Mouse (Mus musculus): ENCODE data around the gene Car10. TPM values are rescaled to one million over a fixed set of nuclear protein-coding genes. Genes with fewer than 3 reads are reported as not detected.

The Car10 gene
- total RNA-seq, 2 experiments from 2014 or later, result not detected

DNA sequence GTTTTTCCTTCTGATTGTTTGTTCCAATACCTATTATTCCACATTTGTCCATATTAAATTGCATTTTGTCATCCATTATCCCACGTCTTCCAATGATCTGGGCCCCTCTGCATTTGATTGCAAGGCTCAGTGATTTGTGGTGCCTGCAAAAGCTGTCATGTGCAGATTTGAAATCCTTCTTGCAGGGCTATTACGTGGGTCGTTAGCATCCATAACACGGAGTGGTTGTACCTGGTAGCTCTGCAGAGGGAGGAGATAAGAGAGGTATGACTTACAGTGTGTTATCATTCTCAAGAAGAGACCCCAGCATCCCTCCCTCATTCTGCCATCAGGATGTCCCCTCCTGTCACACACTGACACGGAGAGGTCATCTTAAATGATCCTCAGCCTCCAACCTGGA lies 451.1 kb downstream of the Car10 start:
- intact Hi-C loops (cut with DNase I), result no loop called here
- DNase-seq, result no peak

DNA sequence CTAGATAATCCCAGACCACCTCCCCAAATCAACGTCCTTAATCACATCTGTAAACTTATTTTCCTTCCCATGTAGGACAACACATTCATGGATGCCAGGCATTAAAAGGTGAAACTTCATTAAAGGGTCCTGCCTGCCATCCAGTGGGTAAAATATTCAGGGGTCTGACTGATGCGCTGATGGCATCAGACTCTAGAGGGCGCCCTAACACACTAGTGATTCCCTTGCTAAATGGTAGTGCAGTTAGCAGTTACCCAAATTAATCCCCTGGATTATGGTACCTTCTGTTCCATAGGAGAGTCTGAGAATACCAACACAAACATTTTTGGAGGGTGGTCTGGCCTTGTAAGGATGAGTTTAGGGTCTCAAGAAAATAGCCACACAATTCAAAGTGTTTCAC lies 453.1 kb downstream of the Car10 start:
- DNase-seq, result peak; percentile 4 to 50
- intact Hi-C loops (cut with DNase I), result loop anchor here (1.0 kb wide), 1 partner anchor 261 kb away; no protein-coding TSS in a partner anchor

DNA sequence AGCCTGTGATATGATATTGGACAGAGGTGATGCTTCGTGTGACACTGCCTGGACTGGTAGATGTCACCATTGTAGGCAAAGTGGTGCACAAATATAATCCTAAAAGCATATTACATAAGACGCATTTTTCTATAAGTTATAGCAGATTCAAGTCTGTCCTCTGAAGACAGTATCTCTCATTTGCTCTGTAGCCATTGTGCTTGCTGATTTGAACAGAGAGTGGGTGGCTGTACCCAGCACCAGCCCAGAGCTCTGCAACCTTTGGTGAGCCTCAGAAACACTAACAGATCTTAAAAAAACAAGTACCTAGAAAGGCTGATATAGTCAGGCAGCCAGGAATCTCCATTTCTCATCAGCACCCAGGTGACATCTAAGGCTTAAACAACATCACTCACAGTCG lies 461.3 kb downstream of the Car10 start:
- intact Hi-C loops (cut with DNase I), result no loop called here
- DNase-seq, result no peak

DNA sequence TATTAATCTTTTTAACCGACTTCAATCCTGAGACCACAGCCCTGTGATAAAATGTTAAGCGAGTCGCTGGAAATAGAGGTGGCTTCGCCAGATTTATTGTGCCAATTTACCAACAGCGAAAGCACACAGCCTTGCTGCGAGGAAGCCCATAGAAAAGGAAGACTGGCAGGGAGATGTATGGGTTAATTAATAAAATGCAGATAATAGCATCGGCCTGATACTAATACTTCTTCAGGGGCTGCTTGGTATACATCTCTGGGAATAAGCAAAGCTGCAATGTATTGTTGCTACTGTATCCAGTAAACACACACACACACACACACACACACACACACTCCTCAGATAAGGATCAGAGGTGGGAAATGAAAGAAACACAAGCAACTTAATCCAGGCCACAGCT lies 462.7 kb downstream of the Car10 start:
- intact Hi-C loops (cut with DNase I), result no loop called here
- DNase-seq, result no peak

DNA sequence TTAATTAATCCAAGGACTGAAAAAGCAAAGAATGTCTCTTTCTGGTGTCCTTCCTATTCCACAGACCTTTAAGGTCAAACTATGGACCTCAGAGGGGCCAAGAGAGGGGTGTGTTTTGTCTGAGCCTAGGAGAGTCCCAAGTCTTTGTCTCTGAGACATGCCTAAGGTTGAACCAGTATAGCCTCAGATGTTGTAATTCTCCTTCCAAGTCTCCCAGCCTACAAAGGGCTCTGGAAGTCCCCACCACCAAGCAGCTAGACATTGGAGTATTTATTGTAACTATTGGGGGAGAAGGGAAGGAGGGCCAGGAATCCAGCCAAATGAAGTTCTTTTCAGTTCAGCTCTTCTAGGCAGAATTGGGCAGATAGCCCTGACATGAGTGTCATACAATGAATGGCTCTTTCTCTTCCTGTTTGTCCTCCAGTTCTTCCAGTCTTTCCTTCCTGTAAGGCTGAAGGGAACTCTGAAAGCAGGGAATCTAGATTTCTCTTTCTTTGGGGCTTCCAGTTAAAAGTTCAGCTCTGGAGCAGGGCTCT lies 464.6 kb downstream of the Car10 start:
- intact Hi-C loops (cut with DNase I), result no loop called here
- DNase-seq, result no peak

DNA sequence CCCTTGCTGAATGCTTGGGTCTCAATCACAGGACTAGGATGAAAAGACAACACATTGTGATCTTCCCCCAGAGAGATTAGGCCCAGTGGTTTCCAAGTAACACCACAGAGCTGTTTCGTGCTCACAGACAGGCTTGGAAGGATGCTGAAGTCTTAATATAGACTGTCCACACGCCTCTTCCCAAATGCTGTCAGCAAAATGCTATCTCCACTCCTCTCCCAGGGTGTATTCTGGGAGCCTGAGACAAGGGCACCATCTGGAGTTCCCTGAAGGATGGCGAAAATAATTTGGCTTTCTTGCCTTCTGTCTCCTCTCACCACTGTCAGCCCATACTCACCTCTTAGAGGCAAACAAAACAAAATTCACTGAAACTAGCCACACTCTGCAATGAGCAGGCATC lies 467.9 kb downstream of the Car10 start:
- DNase-seq, result no peak
- intact Hi-C loops (cut with DNase I), result no loop called here

DNA sequence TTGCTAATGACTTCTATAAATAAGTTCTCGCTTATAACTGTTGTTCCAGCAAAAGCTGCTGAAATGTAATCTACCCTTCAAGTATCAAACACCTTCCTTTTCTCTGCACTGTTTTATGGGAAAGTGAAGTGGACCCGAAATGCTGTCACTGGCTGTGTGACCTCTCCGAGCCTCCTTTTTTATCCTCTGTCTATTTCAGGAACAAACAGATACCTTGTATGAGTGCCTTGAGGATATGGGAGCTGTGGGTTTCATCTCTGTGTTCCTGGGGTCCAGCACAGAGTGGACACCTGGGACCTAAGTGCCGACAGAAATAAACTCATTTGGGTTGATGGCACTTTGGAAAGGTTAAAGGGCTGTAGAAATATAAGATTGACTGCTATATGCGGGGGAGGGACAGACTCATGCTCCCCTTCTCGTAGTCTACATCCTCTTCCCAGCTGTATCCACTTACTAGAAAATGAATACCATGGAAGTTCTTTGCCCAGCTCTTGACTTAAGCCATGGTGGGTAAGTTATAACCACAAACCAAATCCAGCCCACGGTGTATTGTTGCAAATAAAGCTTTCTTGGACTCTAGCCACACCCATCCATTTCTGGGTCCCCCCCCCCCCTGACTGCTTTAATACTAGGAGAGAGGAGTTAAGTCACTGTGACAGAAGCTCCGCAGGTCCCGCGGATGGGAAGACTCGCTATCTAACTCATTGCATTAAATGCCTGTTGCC lies 474.3 kb downstream of the Car10 start:
- intact Hi-C loops (cut with DNase I), result no loop called here
- no peak for DNase-seq

DNA sequence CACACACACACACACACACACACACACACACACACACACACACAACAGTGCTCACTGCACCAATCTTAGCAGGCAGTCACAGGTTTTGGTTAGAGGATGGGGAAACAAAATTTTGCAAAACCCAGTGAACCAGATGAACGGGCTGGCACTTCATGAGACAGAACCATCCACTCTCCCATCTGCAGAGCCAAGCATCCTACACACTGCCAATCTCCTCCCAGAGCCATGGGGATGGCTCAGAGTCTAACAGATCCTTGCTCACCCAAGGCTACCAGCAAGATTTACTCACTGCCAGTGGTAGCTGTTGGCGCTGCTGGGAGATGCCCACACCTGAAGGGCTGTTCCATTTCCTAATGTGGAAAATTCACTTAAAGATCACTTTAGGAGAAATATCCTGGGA lies 479.6 kb downstream of the Car10 start:
- no peak for DNase-seq
- intact Hi-C loops (cut with DNase I), result no loop called here

DNA sequence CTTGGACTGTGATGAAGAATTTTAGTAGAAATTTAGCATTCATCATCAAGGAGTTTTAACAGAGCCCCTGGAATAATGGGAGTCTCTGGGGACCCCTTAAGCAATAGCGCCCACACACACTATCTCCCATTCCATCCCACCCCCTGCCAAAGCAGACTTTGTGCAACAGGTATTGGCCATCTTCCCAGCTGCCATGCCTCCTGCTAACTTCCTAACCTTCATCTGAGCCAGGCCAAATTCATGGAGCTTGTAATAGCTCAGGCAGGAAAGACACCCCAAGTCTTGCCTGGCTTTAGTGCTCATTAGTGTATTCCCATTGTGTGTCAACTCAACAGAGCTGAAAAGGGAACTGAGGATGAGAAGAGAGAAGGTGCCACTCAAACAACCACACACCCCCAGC lies 481.8 kb downstream of the Car10 start:
- intact Hi-C loops (cut with DNase I), result no loop called here
- DNase-seq, result no peak

DNA sequence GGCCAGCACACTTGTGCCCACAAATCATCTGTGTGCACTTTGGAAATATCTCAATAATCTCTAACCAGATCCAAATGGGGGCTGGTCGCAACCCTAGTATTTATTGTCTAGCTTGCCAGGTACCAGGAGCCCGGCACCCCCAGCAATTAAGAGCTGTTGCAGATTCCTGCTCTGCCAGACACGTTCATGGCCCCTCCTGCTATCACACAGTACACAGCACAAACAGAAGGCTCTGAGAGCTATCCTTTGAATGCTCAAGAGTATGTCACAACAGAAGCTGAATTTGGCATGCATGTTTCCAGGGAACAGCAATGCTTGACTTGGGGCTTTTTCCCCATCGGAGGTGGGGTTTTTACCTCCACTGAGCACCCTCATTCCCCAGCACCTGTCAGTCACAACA lies 483.5 kb downstream of the Car10 start:
- intact Hi-C loops (cut with DNase I), result no loop called here
- DNase-seq, result no peak

DNA sequence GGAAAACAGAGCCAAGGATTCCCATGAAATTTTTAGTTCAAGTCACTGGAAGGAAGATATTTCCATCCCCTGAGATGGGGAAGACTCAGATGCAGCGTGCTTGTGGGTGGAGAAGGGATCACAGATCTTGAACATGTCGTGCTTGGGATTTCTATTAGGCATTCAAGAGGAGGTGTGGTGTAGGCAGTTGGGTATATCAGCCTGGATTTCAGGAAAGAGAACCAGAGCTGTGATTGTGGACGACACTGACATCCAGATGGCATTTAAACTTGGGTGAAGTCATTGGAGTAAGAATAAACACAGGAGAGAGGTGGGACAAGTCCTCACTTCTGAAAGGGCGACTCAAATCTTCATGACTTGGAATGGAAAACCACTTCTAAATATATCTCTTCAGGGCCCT lies 490.0 kb downstream of the Car10 start:
- no peak for DNase-seq
- intact Hi-C loops (cut with DNase I), result no loop called here

DNA sequence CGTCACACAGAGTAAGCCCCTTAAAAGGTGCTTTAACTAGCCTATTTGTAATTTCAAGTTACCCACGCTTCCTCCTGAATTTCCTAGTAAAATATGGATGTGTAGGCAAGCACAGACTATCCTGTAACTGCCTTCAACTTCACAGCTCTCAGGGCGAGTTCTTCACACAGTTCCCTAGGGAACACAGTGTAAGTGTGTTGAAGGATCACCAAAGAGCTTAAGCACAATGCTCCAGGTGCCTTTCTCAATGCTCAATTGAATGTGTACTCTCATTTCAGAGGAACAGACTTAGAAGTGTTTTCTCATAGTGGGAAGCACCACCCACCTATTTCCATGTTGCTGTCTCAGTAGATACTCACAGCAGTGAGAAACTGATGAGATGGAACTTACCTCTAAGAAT lies 492.8 kb downstream of the Car10 start:
- intact Hi-C loops (cut with DNase I), result no loop called here

DNA sequence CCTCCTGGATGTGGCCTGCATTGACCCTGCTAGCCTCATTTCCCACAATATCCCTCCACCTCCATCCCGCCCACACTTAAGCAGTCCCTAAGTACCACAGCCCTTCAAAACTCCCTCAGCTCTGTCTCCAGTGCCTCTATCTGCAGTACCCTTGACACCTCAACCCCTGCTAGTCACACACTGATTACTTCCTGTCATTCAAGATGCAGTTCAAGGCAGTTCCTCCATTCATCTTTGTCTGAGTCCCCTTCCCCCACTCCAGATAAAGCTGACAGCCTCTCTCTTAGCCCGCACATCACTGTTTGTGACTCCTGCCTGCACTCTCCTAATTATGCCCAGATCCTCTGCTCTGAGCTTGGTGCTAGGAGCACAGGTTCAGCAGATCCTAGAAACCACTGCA lies 496.2 kb downstream of the Car10 start:
- DNase-seq, result no peak
- intact Hi-C loops (cut with DNase I), result no loop called here

More for the DNA sequence above, 492.8 kb downstream of the Car10 start:
- no peak for DNase-seq

DNA sequence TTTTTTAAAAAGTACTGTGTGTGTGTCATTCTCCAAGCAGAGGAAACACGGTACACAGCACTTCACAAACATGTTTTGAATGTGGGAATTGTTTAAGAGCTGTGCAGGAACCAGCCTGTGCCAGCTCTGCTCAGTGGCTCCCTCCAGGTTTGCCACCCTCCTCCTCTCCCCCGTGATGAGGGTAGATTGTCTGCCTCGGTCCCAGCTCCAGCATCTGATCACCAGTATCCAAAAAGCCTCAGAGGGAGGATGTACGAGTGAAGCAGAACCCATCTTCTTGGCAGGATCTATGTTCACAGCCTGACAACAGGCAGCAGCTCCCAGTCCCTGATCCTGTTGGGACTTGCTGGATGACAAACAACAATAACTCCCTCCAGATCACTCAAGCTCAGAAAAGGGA lies 500.3 kb downstream of the Car10 start:
- DNase-seq, result no peak
- intact Hi-C loops (cut with DNase I), result no loop called here

DNA sequence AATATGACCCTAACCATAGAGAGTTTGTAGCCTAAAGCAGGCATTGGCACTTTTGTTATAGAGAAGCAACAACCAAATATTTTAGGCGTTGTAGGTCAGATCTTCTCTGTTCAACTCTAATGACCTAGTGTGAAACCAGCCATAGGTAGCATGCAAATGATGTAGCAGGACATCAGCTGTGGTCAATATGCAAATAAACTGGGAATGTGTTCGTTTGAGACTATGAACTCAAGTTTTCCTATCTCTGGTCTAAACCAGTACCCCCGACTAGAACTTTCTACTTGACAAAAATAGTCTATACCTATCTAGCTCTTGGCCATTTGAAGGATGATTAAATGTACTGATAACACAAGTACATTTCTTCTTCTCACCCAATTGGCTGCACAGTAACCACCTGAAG lies 501.9 kb downstream of the Car10 start:
- intact Hi-C loops (cut with DNase I), result no loop called here
- no peak for DNase-seq

DNA sequence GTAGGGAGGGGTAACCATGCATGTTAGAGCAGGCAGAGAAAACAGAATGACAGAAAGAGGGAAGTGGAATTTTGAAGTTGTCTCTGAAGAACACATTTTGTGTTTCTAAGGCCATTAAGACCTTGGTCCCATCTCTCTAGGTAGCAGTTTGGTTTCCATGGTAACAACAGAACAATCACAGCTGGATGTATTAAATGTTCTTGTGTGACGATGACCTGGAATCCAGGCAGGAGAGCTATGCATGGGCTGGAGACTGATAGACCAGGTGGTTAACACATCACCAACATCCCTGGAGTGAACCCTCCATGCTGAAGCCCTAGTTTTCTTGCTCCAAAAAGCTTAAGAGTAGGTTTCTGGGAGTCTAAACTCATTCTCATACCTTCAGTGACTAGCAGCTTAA lies 505.7 kb downstream of the Car10 start:
- intact Hi-C loops (cut with DNase I), result no loop called here

DNA sequence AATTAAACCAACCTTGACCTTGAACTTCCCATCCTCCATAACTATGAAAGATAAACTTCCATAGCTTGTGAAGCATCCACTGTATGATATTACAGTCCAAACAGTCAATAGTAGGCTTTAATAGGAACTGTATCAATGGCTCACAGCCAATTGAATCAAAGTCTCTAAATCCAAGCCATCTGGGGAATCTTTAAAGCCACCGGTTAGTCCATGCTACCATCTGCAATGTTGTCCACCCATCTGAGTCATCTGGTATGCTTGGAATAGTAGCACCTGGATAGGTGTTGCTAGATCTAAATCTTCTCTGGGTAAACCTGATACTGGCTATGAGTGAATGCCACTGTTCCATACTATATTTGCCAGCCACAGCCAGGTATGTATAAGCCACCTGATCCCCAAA lies 509.3 kb downstream of the Car10 start:
- no peak for DNase-seq
- intact Hi-C loops (cut with DNase I), result no loop called here

More for the DNA sequence above, 505.7 kb downstream of the Car10 start:
- DNase-seq, result no peak

DNA sequence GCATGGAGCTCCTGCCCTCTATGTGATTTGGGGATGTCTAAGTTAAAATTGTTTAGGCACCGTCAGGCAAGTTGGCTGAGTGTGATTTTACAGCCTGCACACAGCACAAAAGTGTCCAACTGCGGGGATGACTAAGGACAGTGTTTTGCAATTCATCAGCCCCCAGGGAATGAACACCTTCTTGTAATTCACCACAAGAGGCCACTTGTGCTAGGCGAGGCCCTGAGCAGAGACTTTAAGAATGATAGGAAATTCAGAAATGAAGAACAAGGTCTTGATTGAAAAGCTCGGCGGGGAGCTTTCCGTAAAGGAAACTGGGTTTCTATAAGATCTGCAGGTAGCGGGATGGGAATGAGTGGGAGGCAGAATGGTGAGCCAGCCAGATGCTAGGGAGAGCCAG lies 510.9 kb downstream of the Car10 start:
- intact Hi-C loops (cut with DNase I), result no loop called here
- no peak for DNase-seq

DNA sequence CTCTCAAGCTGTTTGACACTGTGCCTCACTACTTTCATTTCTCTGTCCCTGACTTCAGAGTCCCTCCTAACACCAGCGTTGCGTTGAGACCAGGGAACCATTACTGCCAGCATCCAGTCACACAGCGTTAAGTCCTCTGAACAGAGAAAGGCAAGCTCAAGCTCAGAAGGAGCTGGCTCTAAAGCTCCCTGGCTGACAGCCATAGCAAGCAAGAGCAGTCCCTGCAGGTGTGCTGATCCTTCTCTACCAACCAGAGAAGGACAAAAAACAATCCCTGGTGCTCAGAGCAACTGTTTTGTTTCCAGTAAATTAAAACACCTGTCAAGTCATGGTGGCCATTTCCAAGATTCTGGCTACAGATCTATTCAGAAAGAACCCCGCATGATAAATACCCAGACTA lies 514.2 kb downstream of the Car10 start:
- intact Hi-C loops (cut with DNase I), result no loop called here
- no peak for DNase-seq

DNA sequence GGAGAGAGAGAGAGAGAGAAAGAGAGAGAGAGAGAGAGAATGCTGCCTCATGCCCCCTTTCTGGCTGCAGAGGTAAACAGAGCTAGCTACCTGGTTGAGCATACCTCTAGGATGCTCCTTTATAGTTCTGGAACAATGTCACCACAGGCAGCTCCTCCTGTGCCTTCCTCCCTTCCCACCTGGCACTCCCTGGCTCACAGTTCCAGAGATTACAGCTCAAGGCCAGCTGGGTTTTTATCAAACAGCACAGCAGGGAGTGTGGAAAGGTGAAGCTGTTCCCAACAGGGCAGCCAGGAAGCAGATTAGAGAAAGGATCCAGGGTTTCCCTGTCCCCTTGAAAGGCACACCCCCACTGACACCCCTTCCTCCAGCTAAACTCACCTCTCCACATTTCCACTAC lies 517.0 kb downstream of the Car10 start:
- intact Hi-C loops (cut with DNase I), result no loop called here
- DNase-seq, result no peak

DNA sequence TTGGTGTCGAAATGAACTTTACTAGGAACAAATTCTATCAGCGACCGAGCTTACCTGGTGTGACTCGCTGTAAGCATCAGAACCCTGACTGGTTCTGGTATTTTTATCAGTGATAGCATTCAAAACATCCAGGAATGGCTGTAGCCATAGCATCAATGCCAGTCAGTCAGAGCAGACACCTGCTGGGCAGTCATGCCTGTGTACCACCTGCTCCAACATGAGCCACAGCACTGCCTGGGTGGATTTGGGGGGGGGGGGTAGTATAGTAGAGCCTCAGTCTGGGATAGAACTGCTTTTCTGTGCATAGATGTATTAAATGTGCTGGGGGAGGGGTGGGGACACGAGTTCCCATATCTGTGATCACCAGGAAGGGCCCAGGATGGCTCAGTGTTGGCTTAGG lies 525.8 kb downstream of the Car10 start:
- DNase-seq, result no peak
- intact Hi-C loops (cut with DNase I), result no loop called here

DNA sequence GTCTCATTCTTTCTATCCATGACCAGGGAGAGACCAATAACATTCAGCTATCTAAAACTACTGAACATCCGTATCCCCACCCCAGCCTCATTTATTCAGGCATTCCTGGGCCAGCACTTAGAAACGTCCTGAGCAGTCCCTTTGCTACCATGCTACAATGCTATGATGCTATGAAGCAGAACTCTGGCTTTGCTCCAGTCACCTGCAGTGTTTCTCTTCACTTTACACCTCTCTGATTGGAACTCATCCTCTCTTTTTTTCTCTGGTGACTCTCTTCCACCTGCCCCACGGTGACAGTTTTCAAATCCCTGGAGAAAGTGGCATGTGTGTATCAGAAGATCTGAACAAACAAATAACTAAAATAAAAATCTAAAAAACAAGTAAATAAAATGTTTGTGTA lies 541.6 kb downstream of the Car10 start:
- DNase-seq, result no peak
- intact Hi-C loops (cut with DNase I), result no loop called here

DNA sequence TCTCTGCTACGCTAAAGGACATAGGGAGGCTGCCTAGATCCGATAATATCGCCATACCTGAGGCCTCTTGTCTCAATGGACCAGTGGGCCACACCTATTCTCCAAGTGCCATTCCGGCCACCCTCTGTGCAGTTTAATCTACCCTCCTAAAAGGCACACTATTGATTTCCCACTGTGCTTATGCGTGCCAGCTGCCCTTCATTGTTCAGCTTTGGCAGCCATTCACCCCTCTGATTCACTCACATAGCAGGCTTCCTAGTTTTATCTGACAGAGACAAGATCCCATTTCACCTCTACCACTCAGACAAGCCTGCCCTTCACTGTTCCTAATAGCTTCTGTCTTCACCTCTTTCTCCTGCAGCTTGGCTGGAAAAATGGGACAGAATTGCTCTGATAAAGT lies 543.1 kb downstream of the Car10 start:
- intact Hi-C loops (cut with DNase I), result no loop called here
- no peak for DNase-seq

Data from heart, postnatal 14 days (tissue).